Mouse (Mus musculus) forebrain, embryonic 12.5 days (tissue): ENCODE measurements around the gene Jpt1. TPM values are rescaled to one million over a fixed set of nuclear protein-coding genes. Genes with fewer than 3 reads are reported as not detected.

ENCODE experiments used
- ATAC-seq: fragments of 200-750 bp; cut with Nextera tagmentation; 2 replicates; pipeline ENCODE4 v1.8.0; 2017; ENCODE audit warnings: moderate TSS enrichment; ENCODE audit not compliant: low FRiP score
- H3K27ac ChIP-seq: fragments of 300-500 bp; sonication (generic); 2 replicates; pipeline ENCODE4 v1.5.1; 2016; ENCODE audit warnings: mild to moderate bottlenecking
- H3K27me3 ChIP-seq: fragments of 300-500 bp; sonication (generic); 2 replicates; pipeline ENCODE4 v1.6.1; 2016; ENCODE audit warnings: mild to moderate bottlenecking
- H3K36me3 ChIP-seq: fragments of 300-500 bp; sonication (generic); replicated peaks from 2 replicates; pipeline ENCODE4 v1.6.1; 2016; ENCODE audit warnings: mild to moderate bottlenecking
- H3K4me1 ChIP-seq: fragments of 300-500 bp; sonication (generic); 2 replicates; pipeline ENCODE4 v1.6.1; 2016
- H3K4me2 ChIP-seq: fragments of 300-500 bp; sonication (generic); 2 replicates; pipeline ENCODE4 v1.6.1; 2016; ENCODE audit warnings: mild to moderate bottlenecking, moderate library complexity
- H3K4me3 ChIP-seq: fragments of 300-500 bp; sonication (generic); replicated peaks from 2 replicates; pipeline ENCODE4 v1.5.1; 2016; ENCODE audit warnings: mild to moderate bottlenecking
- H3K9ac ChIP-seq: fragments of 300-500 bp; sonication (generic); 2 replicates; pipeline ENCODE4 v1.6.1; 2016; ENCODE audit warnings: mild to moderate bottlenecking
- H3K9me3 ChIP-seq: fragments of 300-500 bp; sonication (generic); 2 replicates; pipeline ENCODE4 v1.6.1; 2016
- WGBS: fragments of 180-500 bp; shearing (Covaris S2); methylation state at CpG from one replicate; pipeline ENCODE4 v1.1.7; 2016; 5-methylcytosine and 5-hydroxymethylcytosine counted together
- polyA plus RNA-seq: library from polyadenylated mRNA; unstranded; fragments of >200 nt; fragmentation: Nextera tagmentation; extraction: Ambion mirVana; gene quantifications from 2 replicates; pipeline ENCODE4 v1.2.1, GENCODE M21; 2016

Jpt1 gene
- polyA plus RNA-seq, 1 experiment from 2014 or later: 1,151 TPM

DNA sequence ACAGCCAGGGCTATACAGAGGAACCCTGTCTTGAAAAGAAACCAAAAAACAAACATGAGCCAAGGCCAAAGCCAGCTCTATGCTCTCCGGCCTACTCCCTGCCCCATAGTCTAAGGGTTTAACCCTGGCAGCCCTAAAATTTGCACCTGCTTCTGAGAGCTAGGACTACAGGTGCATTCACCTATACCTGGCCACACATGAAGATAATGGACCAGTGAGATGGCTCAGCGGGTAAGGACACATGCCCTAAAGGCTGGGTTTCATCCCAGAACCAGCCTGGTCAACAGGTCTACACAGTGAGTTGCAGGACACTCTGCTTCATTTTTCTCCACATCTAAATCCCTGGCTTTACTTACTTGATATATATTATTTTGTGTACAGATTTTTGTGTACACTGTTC is 8.1 kb upstream of the Jpt1 start:
- no peaks in the 10 kb centered on the region for H3K4me1 ChIP-seq
- H3K36me3 ChIP-seq: peaks cover 44% of the 10 kb centered on the region
- no peak overlapping the region for H3K27ac ChIP-seq
- no peak overlapping the region for H3K9ac ChIP-seq
- no peaks in the 10 kb centered on the region for H3K9me3 ChIP-seq
- H3K4me3 ChIP-seq: no peak overlapping the region
- H3K27me3 ChIP-seq: no peaks in the 10 kb centered on the region
- no peak for ATAC-seq
- no peak overlapping the region for H3K4me2 ChIP-seq
- WGBS: 90% methylated on average over 2 of the region's 2 CpGs

DNA sequence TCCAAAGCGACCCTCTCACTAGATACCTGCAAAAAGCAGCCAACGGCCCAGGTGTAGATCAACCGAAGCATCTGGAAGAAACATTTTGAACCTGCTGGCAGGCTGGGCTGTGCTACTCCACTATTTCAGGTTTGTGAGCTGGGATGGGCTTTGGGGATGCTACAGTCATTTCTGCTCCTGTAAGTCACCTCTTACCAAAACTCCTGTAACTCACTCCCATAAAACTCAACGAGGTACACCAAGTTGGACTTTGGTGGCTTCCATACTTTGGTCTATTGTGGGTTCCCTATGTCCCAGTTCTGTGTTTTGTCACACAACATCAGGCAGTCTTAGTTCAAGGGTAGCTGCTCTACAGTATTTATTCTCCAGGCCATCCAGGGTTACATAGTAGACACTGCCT is 6.9 kb upstream of the Jpt1 start:
- peaks cover 32% of the 10 kb centered on the region for H3K36me3 ChIP-seq
- no peak for ATAC-seq
- H3K4me3 ChIP-seq: no peak overlapping the region
- no peak overlapping the region for H3K9ac ChIP-seq
- no peak overlapping the region for H3K27ac ChIP-seq
- H3K9me3 ChIP-seq: no peaks in the 10 kb centered on the region
- H3K27me3 ChIP-seq: no peaks in the 10 kb centered on the region
- WGBS: 86% methylated on average over 4 of the region's 4 CpGs
- no peaks in the 10 kb centered on the region for H3K4me1 ChIP-seq
- H3K4me2 ChIP-seq: no peak overlapping the region

DNA sequence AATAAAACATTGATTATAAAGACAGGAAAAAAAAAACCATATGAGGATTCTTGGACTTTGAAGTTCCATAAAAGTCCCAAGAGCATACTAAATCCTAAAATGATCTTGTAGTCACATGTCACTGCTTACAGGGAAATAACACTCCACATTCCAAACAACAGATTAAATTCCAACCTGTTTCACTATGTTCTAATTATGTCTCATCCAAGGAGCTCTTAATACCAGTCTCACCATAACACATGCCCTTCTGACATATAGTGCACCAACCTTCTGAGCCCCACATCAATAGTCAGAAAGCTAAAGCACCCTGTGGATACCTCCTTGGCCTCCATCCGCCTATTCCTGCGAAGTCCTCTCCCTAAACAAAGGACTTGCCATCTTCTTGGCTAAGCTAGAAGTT is 6.0 kb upstream of the Jpt1 start:
- no peak overlapping the region for H3K9ac ChIP-seq
- no peaks in the 10 kb centered on the region for H3K27me3 ChIP-seq
- H3K4me2 ChIP-seq: no peak overlapping the region
- no peak for ATAC-seq
- 70% methylated on average over 2 of the region's 2 CpGs for WGBS
- H3K27ac ChIP-seq: no peak overlapping the region
- H3K9me3 ChIP-seq: no peaks in the 10 kb centered on the region
- H3K4me3 ChIP-seq: no peak overlapping the region
- H3K36me3 ChIP-seq: peaks cover 24% of the 10 kb centered on the region
- no peaks in the 10 kb centered on the region for H3K4me1 ChIP-seq

DNA sequence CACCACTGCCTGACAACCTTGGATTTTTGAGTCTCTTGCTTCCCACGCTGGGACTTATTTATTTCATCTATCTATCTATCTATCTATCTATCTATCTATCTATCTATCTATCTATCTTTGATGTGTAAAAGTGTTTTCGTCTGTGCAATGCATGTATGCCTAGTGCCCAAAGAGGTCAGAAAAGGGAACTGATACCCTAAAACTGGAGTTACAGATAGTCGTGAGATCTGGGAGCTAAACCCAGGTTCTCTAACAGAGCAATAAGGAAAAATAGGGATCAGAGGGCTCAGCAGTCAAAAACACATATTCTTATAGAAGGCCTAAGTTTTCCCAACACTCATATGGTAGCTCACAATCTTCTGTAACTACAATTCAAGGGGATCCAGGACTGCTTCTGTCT is 5.4 kb upstream of the Jpt1 start:
- no peaks in the 10 kb centered on the region for H3K9me3 ChIP-seq
- H3K9ac ChIP-seq: no peak overlapping the region
- WGBS: 93% methylated on average over 3 of the region's 3 CpGs
- peaks cover 3% of the 10 kb centered on the region; the same call in 1 of the 2 replicates for H3K4me1 ChIP-seq
- no peaks in the 10 kb centered on the region for H3K27me3 ChIP-seq
- H3K4me2 ChIP-seq: no peak overlapping the region
- no peak for ATAC-seq
- peaks cover 17% of the 10 kb centered on the region for H3K36me3 ChIP-seq
- no peak overlapping the region for H3K4me3 ChIP-seq
- H3K27ac ChIP-seq: no peak overlapping the region

DNA sequence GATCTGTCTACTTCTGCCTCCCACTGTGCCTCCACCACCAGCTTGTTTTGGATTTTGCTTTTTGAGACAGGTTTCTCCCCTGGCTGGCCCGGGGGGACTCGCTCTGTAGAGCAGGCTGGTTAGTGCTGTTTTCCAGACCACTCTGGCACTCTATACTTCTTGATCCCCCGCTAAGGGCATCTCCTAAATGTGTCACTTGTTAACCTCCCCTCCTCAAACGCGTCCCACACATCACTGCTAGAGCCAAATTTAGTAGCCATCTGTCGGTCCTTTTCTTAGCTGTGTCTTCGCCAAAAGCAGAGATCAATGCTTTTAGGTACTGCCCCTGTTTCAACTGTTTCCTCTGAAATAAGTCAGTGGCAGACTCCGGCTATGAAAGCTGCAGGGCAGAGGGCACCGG is 4.5 kb upstream of the Jpt1 start:
- Histone ChIP-seq H3K27ac (no peak overlapping the region), H3K27me3 (no peaks in the 10 kb centered on the region), H3K4me3 (no peak overlapping the region), H3K36me3 (peaks cover 10% of the 10 kb centered on the region), H3K4me2 (no peak overlapping the region), H3K9ac (no peak overlapping the region), H3K4me1 (peaks cover 3% of the 10 kb centered on the region; the same call in 1 of the 2 replicates), H3K9me3 (no peaks in the 10 kb centered on the region)
- ATAC-seq: no peak
- WGBS: 82% methylated on average over 9 of the region's 9 CpGs

DNA sequence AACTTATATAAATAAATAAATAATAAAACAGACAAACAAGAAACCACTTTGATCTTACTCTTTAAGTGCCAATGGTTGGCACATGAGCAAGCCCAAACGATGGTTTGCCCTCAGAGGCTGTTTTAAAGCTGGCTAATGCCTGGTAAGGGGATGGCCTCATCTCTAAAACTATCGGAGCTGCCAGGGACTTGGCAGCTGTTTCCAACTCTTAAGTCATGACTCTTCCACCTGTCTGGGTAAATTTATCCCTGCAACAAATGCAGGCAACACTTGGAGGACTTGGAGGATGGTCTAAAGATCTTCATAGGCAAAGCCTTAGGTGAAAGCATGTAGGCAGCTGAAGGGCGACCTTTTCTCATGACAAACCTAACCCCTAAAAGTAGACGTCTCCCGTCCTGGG is 2.8 kb upstream of the Jpt1 start:
- 89% methylated on average over 5 of the region's 5 CpGs for WGBS
- H3K4me2 ChIP-seq: no peak overlapping the region
- no peak overlapping the region for H3K27ac ChIP-seq
- H3K9me3 ChIP-seq: no peaks in the 10 kb centered on the region
- H3K36me3 ChIP-seq: peaks cover under 1% of the 10 kb centered on the region
- no peak overlapping the region for H3K4me3 ChIP-seq
- no peaks in the 10 kb centered on the region for H3K27me3 ChIP-seq
- peaks cover 10% of the 10 kb centered on the region for H3K4me1 ChIP-seq
- no peak overlapping the region for H3K9ac ChIP-seq
- ATAC-seq: no peak

DNA sequence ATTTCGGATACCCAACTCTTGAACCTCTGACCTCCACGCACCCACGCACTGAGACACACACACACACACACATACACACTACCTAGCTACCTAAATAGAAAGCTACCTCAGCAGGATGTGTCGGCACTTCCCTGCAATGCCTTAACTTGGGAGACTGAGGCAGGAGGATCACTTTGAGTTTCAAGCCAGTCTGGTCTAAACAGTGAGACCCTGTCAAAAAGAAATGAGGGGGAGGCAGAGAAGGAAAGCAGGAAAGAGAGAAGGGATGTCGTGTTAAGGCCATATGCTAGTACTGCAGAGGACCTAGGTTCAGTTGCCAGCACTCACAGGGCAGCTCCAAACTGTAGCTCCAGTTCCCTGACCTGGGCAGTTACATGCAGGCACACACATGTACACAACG is 834 bp upstream of the Jpt1 start:
- Histone ChIP-seq H3K4me3 (no peak overlapping the region), H3K9me3 (no peaks in the 10 kb centered on the region), H3K9ac (no peak overlapping the region), H3K36me3 (no peaks in the 10 kb centered on the region), H3K27me3 (no peaks in the 10 kb centered on the region), H3K4me1 (peaks cover 29% of the 10 kb centered on the region), H3K27ac (no peak overlapping the region), H3K4me2 (no peak overlapping the region; the same call in 1 of the 2 replicates)
- WGBS: 77% methylated on average over 6 of the region's 6 CpGs
- ATAC-seq: no peak

DNA sequence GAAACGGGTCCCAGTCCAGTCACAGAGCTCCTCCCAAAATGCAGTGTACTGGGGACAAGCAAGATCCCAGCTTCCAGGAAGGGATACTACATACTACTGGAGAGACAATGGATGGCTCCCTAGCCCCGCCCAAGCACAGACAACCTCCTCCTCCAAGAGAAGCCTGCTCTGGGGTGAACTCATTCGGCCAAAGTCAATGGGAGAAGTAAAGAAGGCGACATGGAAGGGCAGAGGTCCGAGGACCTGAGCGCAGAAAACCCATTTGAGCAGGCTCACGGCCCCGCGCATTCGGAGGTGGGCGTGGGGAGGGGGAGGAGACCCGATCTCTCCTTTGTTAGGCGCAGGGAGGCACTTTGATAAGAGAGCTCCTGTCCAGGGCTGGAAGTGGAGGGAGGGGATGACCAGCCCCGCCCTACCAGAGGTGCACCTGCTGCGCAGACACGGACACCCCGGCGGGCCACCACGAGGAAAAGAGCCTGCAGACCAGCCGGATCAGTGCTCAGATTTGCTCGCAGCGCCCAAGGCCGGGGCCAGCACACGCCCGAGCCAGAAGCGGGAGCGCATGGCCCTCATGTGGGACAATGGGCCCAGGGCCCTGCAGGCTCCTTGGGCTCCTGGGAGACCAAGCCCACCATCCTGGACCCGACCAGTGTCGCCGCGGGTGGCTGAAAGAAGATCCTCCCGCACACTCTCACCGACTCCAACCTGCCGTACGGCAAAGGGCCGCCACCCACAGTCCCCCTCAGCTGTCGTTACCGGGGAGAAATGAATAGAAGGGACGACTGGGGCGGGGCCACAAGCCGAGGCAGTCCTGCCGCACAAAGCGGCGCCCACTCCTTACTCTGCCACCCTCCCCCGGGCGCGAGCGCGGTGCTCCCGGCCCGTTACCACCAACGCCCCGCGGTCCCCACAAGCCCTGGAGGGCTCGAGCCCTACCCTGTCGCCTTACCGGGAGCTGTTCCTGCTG is 633 bp downstream of the Jpt1 start:
- H3K27me3 ChIP-seq: no peaks in the 10 kb centered on the region
- H3K4me3 ChIP-seq: peak overlapping the region; percentile 100
- H3K36me3 ChIP-seq: no peaks in the 10 kb centered on the region
- H3K27ac ChIP-seq: peak overlapping the region; percentile 86
- H3K4me2 ChIP-seq: peak overlapping the region; percentile 73
- H3K4me1 ChIP-seq: peaks cover 39% of the 10 kb centered on the region
- H3K9me3 ChIP-seq: no peaks in the 10 kb centered on the region
- H3K9ac ChIP-seq: peak overlapping the region; percentile 99
- peak; percentile 65 for ATAC-seq
- under 1% methylated on average over 55 of the region's 57 CpGs for WGBS

DNA sequence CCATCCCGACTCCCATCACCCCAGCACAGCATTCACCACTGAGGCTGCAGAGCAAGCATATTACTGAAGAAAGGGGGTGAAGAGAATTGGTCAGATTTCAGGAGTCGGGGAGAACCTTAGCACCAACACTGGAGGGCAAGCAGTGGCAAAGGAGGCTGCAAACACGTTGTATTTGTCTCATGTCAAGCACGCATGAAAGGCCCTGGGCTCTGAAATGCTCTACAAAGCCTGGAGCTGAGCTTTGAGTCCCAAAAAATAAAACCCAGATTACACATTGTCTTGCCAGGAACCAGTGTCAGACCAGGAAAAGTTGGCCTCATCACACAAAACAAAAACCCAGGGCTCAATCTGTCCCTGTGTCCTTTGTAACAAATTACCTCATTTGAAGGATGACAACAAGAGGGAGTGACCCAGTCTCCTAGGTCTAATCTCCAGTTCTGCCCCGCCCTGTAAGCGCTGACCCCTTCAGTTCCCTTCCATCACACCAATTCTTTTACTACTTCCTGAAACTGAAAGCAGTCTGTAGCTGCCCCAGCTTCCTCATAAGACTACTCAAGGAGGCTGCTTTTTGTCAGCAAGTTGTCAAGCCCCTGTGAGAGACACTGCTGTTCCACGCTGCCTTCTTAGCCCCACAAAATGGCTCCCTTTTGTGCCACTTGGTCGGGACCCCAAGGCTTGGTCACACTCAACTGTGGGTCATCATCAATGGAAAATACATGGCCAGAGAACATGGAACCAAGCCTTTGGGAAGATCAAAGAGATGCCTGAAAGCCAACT is 1.6 kb downstream of the Jpt1 start:
- WGBS: 17% methylated on average over 8 of the region's 8 CpGs
- Histone ChIP-seq H3K36me3 (no peaks in the 10 kb centered on the region), H3K27ac (peak overlapping the region; percentile 86), H3K4me2 (peak overlapping the region; percentile 73), H3K4me1 (peaks cover 48% of the 10 kb centered on the region), H3K9ac (peak overlapping the region; percentile 99), H3K9me3 (no peaks in the 10 kb centered on the region), H3K4me3 (peak overlapping the region; percentile 100), H3K27me3 (no peaks in the 10 kb centered on the region)
- no peak for ATAC-seq

DNA sequence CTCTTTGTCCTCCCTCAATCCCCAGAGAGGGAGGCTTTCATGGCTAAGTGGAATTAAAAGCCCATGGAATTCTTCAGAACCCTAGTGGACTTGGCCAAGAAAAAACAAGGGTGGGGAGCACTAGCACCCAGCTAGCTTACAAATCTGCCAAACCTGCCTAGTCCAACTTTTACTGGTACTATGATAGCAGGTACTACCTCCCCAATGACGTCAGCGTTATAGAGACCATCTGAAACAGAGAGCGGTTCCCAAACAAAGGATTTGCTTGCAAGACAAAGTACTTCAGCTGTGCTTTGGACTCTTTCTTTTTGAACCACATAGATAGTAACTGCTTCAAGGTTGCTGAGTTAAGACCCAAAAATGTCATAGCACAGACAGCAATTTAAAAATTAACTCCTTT is 2.2 kb downstream of the Jpt1 start:
- Histone ChIP-seq H3K4me2 (peak overlapping the region; percentile 73), H3K27me3 (no peaks in the 10 kb centered on the region), H3K4me3 (peak overlapping the region; percentile 100), H3K27ac (peak overlapping the region; percentile 86; the same call in 1 of the 2 replicates), H3K4me1 (peaks cover 54% of the 10 kb centered on the region), H3K36me3 (0 out of 2 replicates have a peak, but pooled peaks cover 4% of the 10 kb centered on the region), H3K9me3 (no peaks in the 10 kb centered on the region), H3K9ac (peak overlapping the region; percentile 99)
- ATAC-seq: no peak
- 34% methylated on average over 3 of the region's 3 CpGs for WGBS

DNA sequence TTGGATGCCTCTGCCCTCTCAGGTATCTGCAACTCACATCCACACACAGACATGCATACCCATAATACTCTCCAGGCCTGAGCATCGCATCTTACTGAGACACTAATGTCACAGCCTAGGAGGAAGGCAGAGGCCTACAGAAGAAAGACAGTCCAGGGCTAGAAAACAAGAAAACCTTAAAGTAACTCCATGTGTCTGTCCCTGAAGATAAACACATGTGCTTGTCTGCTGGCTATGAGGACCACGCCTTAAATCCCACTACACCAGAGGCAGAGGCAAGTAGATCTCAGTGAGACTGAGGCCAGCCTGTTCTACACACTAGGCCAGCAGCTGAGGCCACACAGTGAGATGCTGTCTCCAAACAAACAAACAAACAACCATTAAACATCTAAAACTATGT is 3.1 kb downstream of the Jpt1 start:
- H3K27ac ChIP-seq: peak overlapping the region; percentile 86; the same call in 1 of the 2 replicates
- peak overlapping the region; percentile 99 for H3K9ac ChIP-seq
- peaks cover 62% of the 10 kb centered on the region for H3K4me1 ChIP-seq
- H3K4me2 ChIP-seq: peak overlapping the region; percentile 73
- ATAC-seq: no peak
- H3K4me3 ChIP-seq: peak overlapping the region; percentile 100
- H3K27me3 ChIP-seq: no peaks in the 10 kb centered on the region
- H3K36me3 ChIP-seq: 0 out of 2 replicates have a peak, but pooled peaks cover 13% of the 10 kb centered on the region
- H3K9me3 ChIP-seq: no peaks in the 10 kb centered on the region
- WGBS: 68% methylated on average over 2 of the region's 2 CpGs

DNA sequence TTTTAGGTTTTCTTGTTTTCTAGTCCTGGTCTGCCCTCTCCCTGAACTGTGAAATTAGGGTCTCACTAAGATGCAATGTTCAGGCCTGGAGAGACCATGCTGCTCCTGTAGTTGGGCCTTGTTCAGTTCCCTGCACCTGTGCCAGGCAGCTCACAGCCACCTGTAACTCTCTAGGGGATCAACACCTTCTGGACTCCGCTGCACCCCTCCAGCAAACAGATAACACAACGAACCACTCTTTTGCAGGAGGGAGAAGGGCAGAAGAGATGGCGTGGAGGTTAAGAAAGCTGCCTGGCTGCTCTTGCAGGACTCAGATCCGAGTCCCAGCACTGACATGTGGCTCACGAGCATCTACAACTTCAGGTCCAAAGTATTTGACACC is 3.7 kb downstream of the Jpt1 start:
- no peak for ATAC-seq
- no peaks in the 10 kb centered on the region for H3K27me3 ChIP-seq
- peak overlapping the region; percentile 57 for H3K27ac ChIP-seq
- 0 out of 2 replicates have a peak, but pooled peaks cover 14% of the 10 kb centered on the region for H3K36me3 ChIP-seq
- peak overlapping the region; percentile 99 for H3K9ac ChIP-seq
- peak overlapping the region; percentile 73 for H3K4me2 ChIP-seq
- WGBS: 53% methylated on average over 5 of the region's 5 CpGs
- H3K4me3 ChIP-seq: peak overlapping the region; percentile 100
- peaks cover 67% of the 10 kb centered on the region for H3K4me1 ChIP-seq
- no peaks in the 10 kb centered on the region for H3K9me3 ChIP-seq
